Mouse (Mus musculus) retina, postnatal 1 day (tissue): ENCODE results near the gene Coq3.

Source experiments
- DNase-seq: peaks from one replicate; pipeline ENCODE4 v3.0.0-alpha.2; 2012

Coq3 gene

DNA sequence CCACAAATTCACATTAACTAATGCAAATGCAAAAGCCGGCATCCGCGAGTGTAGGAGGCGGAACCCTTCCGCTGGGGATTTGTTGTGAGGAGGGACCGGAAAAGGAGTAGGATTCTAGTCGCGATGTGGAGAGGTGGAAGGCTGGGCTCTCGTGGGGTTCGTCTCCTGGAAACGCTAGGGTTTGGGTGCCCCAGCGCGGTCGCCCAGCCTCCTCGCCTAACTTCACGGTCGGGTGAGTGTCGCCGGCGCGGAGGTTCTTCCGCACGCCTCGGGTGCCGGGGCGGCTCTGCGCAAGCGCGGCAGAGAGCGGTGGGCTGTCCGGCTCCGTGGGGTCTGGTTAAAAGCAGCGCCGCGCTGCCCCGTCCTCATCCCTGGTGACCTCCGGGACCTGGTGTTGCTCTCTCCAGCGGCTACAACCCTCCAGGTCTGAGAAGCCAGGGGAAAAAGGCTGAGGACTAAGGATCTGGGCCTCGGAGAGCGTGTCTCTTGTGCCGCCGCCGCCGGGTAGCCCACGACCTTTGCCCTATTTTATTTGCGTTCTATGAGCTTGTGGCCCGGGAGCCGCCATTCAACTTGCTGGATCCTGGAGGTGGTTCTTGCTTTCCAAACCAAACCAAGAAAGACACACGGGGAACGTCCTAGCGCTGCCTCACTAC, at the start of gene Coq3:
TSS of gene Coq3 (plus strand) at position 109 of the 656 bp plus-strand sequence.
- peak; percentile 90 for DNase-seq

DNA sequence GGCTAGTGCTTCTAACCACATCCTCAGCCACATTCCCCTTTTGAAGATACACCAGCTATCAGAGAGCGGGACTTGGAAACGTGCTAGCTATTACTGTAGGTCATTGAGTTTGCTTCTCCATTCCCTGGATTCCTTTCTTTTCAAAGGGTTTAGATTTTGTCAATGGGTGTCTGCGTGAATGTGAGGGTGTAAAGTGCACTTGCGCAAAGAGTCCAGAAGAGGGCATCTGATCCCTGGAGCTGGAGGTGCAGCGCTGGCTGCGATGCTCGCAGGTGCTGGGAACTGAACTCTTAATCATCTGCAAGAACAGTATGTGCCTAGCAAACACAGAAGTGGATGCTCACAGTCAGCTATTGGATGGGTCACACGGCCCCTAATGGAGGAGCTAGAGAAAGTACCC, 46.6 kb upstream of the Coq3 start:
- no peak for DNase-seq

DNA sequence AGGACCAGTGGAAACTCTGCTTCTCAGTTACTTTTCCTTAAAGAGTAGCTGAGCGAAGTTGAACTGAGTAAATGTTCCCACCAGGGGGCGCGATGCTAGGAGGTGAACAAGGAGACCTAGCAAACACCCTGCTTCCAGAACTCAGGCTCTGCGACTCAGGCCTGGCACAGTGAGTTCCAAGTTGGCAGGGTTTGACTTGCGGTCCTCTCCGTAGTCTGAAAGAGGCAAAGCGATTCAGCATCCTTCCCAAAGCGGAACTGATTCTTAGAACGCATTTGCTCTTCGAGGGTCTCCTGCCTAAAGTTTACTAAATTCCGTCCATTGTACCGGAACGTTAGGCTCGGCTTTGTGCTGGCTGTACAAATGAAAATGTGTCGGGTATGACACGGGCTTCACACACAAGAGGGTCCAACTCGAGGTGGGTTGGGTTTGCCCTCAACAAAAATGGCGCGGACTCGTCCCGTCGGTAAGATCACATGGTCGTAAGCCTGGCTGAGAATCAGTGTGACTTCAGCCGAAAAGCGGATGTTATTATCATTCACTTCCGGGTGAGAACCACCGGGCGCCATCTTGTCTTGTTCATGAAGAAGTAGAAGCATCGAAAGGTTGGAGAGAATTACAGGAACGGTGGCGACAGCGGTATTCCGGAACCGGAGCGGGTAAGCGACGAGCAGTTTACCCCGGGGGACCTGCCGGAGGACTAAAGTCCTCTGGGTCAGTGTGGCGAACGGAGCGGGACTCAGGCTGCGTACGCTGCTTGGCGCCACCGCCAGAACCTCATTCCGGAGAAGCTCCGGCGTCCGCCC, 31.8 kb upstream of the Coq3 start, which contains the start of gene Pnisr:
TSS of gene Pnisr (plus strand) at position 103 of the 806 bp plus-strand sequence.
- peak; percentile 99 for DNase-seq

DNA sequence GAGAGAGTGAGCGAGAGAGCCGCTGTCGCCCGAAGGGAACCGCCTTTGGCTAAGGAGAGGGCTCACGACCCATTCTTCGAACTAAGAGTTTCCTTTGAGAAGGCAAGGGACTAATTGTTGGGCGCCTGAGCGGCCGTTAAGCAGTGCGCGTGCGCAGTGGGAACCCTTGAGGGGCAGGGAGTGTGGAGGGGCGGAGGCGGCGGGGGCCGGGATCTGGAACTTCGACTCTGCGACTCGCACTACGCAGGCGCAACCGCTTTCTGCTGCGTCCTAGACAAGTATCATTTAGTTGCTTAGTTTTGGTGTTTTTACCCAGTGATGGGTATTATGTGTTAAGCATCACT, 31.2 kb upstream of the Coq3 start:
- DNase-seq, result peak; percentile 93

DNA sequence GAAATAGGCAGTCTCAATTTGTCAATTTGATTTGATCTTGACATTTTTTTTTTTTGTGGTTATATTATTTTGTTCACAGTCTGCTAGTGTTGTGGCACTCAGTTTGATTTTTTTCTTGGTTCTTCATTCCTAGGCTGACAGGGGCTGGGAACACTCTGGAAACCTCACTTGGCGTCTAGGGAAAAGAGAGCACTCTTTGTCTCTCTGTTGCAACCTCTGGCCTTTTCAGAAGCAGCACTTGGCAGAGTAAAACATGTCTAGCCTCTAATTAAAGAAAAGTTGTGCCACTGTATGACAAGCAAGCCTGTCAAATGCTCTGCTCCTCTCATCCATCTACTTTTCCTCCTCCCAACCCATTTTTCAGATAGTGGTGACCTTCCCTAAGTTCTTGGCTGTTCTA, 22.0 kb upstream of the Coq3 start:
- no peak for DNase-seq

DNA sequence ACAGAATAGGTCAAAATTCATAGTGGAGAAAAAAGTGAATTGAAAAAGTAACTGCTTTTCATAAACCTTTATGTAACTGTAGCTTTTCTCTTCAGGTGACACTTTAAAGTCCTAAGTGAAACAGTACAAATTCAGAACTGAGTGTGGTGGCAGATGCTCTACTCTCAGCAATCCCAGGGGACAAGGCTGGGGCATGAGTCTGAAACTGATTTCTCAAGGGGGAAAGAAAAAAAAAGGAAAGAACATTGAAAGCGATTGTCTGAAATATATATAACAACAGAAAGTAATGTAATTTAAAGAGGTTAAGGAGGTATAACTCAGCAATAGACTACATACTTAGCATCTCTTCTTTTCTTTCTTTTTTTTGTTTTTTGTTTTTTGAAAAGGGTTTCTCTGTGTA, 14.2 kb upstream of the Coq3 start:
- DNase-seq, result no peak

DNA sequence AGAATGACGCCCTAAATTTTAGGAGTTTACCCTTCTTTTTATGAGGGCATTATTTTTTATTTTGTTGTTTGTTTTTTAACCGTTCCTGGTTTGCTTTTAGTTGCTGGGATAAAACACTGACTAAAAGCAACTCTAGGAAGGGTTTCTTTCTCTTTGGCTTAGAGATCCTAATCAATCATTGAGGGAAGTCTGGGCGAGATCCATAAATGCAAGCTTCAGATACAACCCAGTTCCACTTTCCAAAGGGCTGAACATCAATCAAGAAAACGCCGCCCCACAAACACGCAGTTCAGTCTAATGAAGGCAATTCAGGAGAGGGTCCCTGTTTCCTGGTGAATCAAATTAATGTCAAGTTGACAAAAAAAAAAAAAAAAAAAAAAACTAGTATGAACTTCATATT, 697 bp upstream of the Coq3 start:
- DNase-seq, result peak; percentile 1

DNA sequence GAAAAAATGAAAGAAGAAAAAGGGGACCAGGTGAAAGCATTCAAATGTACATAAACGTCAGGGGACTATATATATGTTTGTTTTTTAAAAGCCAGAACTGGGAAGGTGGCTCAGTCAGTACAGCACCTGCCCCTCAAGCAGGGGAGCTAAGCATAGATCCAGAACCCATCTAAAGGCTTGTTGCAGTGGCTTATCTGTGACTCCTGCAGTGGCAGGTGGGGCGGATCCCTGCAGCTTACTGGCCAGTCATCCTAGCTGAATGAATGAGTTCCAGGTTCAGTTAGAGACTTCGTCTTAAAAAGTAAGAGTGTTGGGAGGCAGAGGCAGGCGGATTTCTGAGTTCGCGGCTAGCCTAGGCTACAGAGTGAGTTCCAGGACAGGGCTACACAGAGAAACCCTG, 3.3 kb downstream of the Coq3 start:
- no peak for DNase-seq

DNA sequence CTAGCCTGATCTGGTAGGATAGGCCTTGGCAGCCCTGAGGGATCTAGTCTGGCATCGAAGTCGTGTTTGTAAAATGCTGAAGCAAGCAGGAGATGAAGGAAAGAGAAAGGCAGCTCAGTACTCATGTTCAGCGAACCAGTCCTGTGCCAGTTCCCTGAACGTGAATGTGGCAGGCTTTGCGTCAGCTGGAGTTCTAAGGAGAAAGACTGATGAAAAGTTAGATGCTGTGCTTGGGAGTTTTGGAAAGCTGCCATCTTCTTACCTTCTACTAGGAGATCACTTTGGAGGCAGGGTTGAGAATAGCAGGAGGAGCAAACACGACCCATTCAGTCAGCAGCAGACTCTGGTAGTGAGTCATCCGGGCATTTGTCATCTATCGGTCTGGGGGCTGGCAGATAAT, 6.4 kb downstream of the Coq3 start:
- no peak for DNase-seq

DNA sequence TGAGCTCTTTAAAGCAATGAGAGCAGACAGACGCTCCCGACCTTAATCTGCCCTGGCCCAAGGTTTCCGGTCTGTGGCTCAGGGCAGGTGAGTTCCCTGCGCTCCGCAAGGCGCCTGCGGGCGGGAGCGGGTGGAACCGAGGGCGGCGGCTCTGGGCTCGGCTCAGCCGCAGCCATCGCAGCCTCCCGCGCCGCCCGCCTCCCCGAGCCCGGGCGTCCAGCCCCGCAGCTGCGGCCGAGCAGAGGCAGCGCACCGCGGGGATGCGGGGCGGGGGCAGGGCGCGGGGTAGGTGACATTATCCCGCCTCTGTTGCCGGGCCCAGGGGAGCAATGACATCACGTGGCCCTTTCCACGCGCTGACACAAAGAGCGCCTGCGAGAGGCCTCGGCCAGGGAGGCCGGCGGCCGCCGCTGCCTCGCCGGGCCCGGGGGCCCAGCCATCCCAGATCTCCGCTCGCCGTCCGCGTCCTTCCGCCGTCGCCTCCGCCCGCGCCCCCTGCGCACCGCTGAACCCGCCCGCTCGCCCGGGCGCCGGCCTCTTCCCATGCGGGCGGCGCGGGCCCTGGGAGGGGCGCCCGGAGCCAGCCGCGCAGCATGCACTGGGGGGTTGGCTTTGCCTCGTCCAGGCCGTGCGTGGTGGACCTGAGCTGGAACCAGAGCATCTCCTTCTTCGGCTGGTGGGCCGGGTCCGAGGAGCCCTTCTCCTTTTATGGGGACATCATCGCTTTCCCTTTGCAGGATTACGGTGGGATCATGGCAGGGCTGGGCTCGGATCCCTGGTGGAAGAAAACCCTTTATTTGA, 51.7 kb downstream of the Coq3 start, which contains the start of gene Faxc:
TSS of gene Faxc (plus strand) at position 359 of the 801 bp plus-strand sequence.
- peak; percentile 82 for DNase-seq

DNA sequence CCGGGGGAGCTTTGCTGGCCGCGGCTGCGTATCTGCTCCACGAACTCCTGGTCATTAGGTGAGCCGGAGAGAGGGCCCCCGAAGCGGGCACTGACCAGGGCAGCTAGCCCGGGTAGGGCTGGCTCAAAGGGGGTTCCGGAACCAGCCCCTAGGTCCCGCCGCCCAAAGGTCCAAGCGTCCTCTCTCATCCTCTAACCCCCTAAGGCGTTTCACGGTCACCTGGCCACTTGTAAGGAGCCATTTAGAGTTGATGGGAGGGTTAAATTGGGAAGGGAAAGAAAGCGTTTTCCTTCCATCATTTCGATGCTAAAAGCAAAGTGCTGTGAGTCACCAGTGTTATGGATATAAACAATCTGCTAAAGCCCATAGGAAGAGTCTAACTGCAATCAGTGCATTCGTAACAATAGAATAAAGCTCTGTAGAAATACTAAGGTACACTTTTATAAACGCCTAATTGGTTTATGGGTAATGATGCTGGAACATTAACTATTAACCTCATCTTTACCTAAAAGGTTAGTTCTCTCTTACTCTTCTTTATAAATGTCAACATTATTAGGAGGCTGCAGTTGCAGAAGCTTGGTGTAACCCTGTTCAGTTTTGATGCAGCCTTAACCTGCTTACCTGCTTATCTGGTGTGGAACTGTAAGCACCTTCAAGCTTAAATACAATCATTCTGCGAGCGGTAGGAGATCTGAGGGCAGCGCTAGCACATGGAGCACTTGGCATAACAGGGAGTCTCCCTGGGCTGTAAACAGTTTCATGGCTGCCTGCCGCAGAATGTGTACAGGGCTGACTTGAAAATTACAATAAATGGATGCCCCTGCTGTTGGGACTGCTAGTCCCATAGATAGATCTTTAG, 52.5 kb downstream of the Coq3 start:
- peak; percentile 30 for DNase-seq

DNA sequence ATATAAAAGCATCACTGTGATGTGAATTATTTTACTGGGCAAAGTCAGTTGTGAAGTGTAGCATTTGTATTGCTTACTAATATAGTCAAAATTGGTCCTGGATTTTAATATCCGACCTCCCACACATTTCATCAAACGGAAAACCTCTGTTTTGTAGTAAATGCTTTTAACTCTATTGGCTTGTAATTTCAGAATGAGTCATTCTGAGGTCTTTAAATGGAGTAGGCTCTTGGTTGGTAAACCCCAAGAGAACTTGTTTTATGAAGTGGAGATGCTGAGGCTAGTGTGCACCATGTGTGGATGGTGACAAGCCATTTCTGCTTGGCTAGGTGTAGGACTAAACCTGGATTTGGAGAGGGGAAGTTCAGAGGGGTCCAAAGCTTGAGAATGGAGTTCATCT, 55.9 kb downstream of the Coq3 start:
- no peak for DNase-seq

DNA sequence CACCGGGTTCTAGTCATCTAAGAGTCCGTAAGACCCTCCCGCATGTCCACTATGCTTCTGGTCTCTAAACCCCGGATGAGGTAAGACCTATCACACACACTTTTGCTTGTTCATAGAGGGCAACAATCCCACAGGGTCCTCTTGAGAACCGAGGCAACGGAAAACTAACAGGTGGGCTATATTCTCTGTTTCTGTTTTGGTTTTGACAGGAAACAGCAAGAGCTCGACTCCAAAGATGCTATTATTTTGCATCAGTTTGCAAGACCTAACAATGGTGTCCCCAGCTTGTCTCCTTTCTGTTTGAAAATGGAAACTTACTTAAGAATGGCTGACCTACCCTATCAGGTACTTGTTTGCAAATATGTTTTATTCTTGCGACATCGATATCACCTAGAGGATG, 57.0 kb downstream of the Coq3 start:
- DNase-seq, result no peak

DNA sequence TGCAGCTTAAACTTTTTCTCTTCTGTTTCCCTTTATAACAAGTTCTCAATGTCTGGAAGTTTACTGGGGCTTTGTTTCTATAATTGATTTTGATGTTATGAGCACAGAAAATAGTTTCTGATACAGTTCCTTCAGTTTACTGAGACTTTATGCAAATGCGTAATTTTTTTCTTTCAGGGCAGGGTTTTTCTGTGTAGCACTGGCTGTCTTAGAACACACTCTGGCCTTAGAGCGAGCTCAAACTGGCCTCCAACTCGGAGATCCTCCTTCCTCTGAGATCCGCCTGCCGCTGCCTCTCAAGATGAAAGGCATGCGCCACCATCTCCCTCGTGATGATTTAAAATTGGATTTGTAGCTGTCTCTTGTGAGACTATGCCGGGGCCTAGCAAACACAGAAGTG, 58.4 kb downstream of the Coq3 start:
- DNase-seq, result no peak

DNA sequence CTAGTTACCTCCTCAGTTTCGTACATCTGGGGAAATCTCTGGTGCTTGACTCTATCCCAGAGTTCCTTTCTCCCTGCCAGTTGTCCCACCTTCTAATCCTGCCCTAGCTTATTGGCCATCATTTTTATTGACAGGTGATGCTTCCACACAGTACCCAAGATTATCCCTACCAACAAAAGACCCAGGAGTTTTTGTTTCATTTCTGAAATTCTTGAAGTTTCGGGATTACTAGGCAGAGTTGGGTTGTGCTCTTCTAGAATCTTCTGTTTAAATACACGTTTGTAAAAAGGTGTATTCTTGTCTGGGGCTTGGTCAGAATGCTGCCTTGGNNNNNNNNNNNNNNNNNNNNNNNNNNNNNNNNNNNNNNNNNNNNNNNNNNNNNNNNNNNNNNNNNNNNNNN, 65.2 kb downstream of the Coq3 start:
- no peak for DNase-seq

DNA sequence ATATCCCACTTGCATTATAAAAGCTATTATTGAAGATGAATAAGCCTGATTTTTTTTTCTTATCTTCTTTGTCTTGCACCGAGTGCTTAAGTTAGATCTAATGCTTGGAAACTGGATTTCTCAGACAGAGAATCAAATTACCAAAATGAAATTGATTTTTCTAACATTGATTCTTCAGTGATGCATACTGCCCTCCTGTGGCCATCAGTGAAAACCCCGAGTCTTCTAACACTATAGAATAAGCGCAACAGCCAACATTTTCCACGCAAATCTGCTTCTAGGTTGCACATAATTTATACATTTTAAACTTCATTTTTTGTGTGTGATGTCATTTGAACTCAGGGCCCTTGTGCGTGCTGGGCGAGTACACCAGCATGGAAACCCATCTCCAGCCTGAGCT, 72.0 kb downstream of the Coq3 start:
- peak; percentile 56 for DNase-seq

DNA sequence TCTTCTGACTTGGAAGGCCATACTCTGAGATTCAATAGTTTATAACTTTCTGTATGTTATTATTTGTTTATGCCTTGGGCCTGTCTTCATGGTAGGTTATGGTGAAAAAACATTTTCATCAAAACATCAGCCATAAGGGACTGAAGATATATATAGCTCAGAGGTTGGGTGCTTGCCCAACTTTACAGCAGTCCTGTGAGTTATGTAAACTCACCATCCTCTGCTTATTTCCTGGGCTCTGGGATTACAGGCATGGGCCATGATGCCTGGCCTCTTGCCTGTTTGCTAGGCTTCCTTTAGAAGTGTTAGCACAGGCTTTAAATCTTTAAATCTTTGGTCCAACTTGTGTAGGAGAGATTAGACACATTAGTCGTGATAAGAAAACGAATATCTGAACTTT, 72.8 kb downstream of the Coq3 start:
- DNase-seq, result no peak

DNA sequence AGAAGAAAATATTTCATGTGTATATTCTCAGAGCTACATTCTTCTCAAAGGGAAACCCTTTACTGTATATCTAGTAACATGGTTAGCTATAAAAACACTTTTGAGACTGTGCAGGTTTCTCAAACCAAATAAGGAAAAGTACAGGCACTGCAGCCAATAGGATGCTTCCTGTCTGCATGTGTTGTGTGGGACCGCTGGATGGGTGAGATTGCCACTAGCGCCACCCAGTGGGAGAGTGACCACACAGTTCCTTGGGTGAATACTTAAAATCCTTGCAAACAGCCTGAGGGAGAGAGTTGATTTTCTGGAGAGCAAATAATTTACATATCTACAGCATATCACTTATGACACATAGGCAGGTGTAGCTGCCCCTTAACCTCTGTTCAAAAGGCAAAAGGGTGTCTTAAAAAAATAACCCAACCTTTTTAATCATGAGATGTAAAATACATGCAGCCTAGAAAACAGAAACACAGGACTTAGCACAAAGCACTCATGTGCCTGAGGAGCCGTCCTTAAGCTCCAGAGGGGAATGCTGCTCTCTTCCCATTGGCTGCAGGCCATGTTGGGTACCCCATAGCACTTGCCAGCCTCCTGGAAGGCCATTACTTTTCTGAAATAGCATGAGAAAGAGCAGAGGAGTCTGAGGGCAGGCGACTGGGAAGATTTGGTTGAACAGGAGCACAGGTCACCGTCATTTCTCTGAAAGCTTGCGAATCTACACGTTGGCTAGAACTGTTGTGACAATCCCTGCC, 78.3 kb downstream of the Coq3 start:
- DNase-seq, result peak; percentile 68
